Comparison of ENCODE assay signal across 16 mouse cellular contexts in genomic region chr1:191963413-191963812, GRCm38 (mm10). TPM values are rescaled to one million over a fixed set of nuclear protein-coding genes. Genes with fewer than 3 reads are reported as not detected.
DNase-seq lines count a peak whose midpoint lies in the region; ATAC-seq and TF ChIP-seq lines count a peak whose summit lies in the region.
"Had no signal": no experiment of that assay in that cellular context is flagged by ENCODE, and none has a peak within 500 bp of the region (broad histone marks: within the 10 kb centered on the region; RNA-seq: fewer than 3 reads in every experiment).

No protein-coding gene starts in this region.

- H3K4me3 ChIP-seq in heart, adult 2 months = no peak overlapping the region
- H3K4me3 ChIP-seq in heart, embryonic 12.5 days = no peak overlapping the region
- no peak overlapping the region for H3K4me3 ChIP-seq in thymus, adult 2 months (ENCODE audit: control insufficient read depth, insufficient read depth, low read length)
- H3K4me3 ChIP-seq: embryonic facial prominence, embryonic 12.5 days; erythroblast, embryonic 14.5 days; neural tube, embryonic 15.5 days; stomach, embryonic 15.5 days had no signal

- H3K79me2 ChIP-seq in heart, adult 2 months (replicated peaks; ENCODE audit: control insufficient read depth, insufficient read depth, low read length) = no peaks in the 10 kb centered on the region

- no peak for ATAC-seq in heart, embryonic 12.5 days (ENCODE audit: insufficient number of reproducible peaks, low FRiP score)

- H3K4me1 ChIP-seq in heart, adult 2 months (ENCODE audit: control insufficient read depth, insufficient read depth, low read length) = no peaks in the 10 kb centered on the region; the same call in 1 of the 2 replicates
- H3K4me1 ChIP-seq in heart, embryonic 12.5 days (replicated peaks) = no peaks in the 10 kb centered on the region
- H3K4me1 ChIP-seq in thymus, adult 2 months (replicated peaks; ENCODE audit: control insufficient read depth, insufficient read depth, low read length) = no peaks in the 10 kb centered on the region
- H3K4me1 ChIP-seq: embryonic facial prominence, embryonic 12.5 days; neural tube, embryonic 15.5 days had no signal

- no peaks in the 10 kb centered on the region for H3K9me3 ChIP-seq in heart, embryonic 12.5 days (replicated peaks)
- H3K9me3 ChIP-seq: embryonic facial prominence, embryonic 12.5 days; neural tube, embryonic 15.5 days; stomach, embryonic 15.5 days had no signal

- intact Hi-C loops in heart, adult 2 months (cut with DNase I) = loop anchor here (5.0 kb wide), 1 partner anchor 36 kb away; no protein-coding TSS in a partner anchor

- no peak for TF ChIP-seq POLR2A in heart, adult 2 months (IDR thresholded peaks at IDR 0.05; ENCODE audit: insufficient read depth, low read depth, low read length)
- no peak for TF ChIP-seq POLR2A in thymus, adult 2 months (IDR thresholded peaks at IDR 0.05; ENCODE audit: control insufficient read depth, extremely low read depth, insufficient read depth, low read length, poor library complexity)

- peak overlapping the region; percentile 23; the same call in 1 of the 2 replicates for H3K27ac ChIP-seq in heart, adult 2 months
- no peak overlapping the region for H3K27ac ChIP-seq in heart, embryonic 12.5 days (ENCODE audit: poor library complexity, severe bottlenecking)
- H3K27ac ChIP-seq in thymus, adult 2 months (ENCODE audit: control insufficient read depth, insufficient read depth, low read length) = no peak overlapping the region
- H3K27ac ChIP-seq: embryonic facial prominence, embryonic 12.5 days; neural tube, embryonic 15.5 days; stomach, embryonic 15.5 days had no signal

- peak; percentile 25 for DNase-seq in adrenal gland, adult 2 months
- no peak for DNase-seq in adrenal gland, postnatal 4 days (ENCODE audit: low spot score in 2 of 2)
- no peak for DNase-seq in heart, adult 2 months
- DNase-seq in 3134 (ENCODE audit: extremely low read depth, insufficient read length, low spot score) = peak; percentile 47
- peak; percentile 49 for DNase-seq in brain, adult 2 months (ENCODE audit: low read depth, low spot score)
- DNase-seq in thymus, adult 2 months = no peak
- DNase-seq in thymus, adult 18-20 months = no peak
- DNase-seq: kidney, adult 8-10 months; kidney, postnatal 14 days; right cerebral cortex, postnatal 4 days had no signal

- WGBS in heart, adult 2 months = 57% methylated on average over 3 of the region's 3 CpGs
- WGBS in heart, embryonic 12.5 days = 70% methylated on average over 3 of the region's 3 CpGs
- 87% methylated on average over 3 of the region's 3 CpGs for WGBS in thymus, adult 2 months

- H3K9ac ChIP-seq in heart, adult 2 months (ENCODE audit: low read depth, low read length) = no peak overlapping the region
- no peak overlapping the region for H3K9ac ChIP-seq in heart, embryonic 12.5 days
- H3K9ac ChIP-seq: embryonic facial prominence, embryonic 12.5 days; neural tube, embryonic 15.5 days; stomach, embryonic 15.5 days had no signal

- no peak for TF ChIP-seq EP300 in heart, adult 2 months (IDR thresholded peaks at IDR 0.05; ENCODE audit: insufficient read depth, low read depth, low read length)

- no peaks in the 10 kb centered on the region for H3K27me3 ChIP-seq in heart, adult 2 months (ENCODE audit: control insufficient read depth, insufficient read depth, low read length)
- no peaks in the 10 kb centered on the region for H3K27me3 ChIP-seq in heart, embryonic 12.5 days (replicated peaks)
- H3K27me3 ChIP-seq in thymus, adult 2 months (ENCODE audit: control insufficient read depth, insufficient read depth, low read length) = no peaks in the 10 kb centered on the region
- H3K27me3 ChIP-seq: embryonic facial prominence, embryonic 12.5 days; neural tube, embryonic 15.5 days; stomach, embryonic 15.5 days had no signal

- H3K4me2 ChIP-seq in heart, embryonic 12.5 days = no peak overlapping the region
- H3K4me2 ChIP-seq: embryonic facial prominence, embryonic 12.5 days; neural tube, embryonic 15.5 days; stomach, embryonic 15.5 days had no signal

- H3K36me3 ChIP-seq in heart, adult 2 months (ENCODE audit: control insufficient read depth, insufficient read depth, low read length) = no peaks in the 10 kb centered on the region
- H3K36me3 ChIP-seq in heart, embryonic 12.5 days = no peaks in the 10 kb centered on the region
- no peaks in the 10 kb centered on the region for H3K36me3 ChIP-seq in thymus, adult 2 months (ENCODE audit: control insufficient read depth, insufficient read depth, low read length)
- H3K36me3 ChIP-seq: embryonic facial prominence, embryonic 12.5 days; neural tube, embryonic 15.5 days; stomach, embryonic 15.5 days had no signal

- no peak for TF ChIP-seq CTCF in heart, adult 2 months (IDR thresholded peaks at IDR 0.05)
- no peak for TF ChIP-seq CTCF in thymus, adult 2 months (IDR thresholded peaks at IDR 0.05; ENCODE audit: borderline replicate concordance, control insufficient read depth, extremely low read depth, insufficient read depth, low read length, poor library complexity)

RNA-seq across cellular contexts. Expression of gene Rd3, which starts 13.8 kb away (rescaled TPM):
- under 1 TPM; 0.14 to 0.38 TPM for total RNA-seq in adrenal gland, adult 2 months (2021)
- polyA plus RNA-seq in adrenal gland, adult 2 months (2012; rRNA removed) = 0.42 and 0.48 TPM in 2 replicates
- total RNA-seq in adrenal gland, postnatal 4 days (2021) = under 1 TPM; 0.45 to 0.56 TPM
- total RNA-seq in heart, adult 2 months (2021) = under 1 TPM; 0.18 to 0.23 TPM
- polyA plus RNA-seq in heart, adult 2 months (2012; rRNA removed) = 0.47 and 0.49 TPM in 2 replicates
- 1.3 and 1.7 TPM in 2 replicates for polyA plus RNA-seq in heart, embryonic 12.5 days (2016; fragmentation: Nextera tagmentation; extraction: Ambion mirVana)
- 0.71 and 1.5 TPM in 2 replicates for polyA plus RNA-seq in thymus, adult 2 months (2012; rRNA removed)
- polyA plus RNA-seq: erythroblast, embryonic 14.5 days; limb, embryonic 11.5 days had no signal

RNA-seq across cellular contexts. Expression of gene Slc30a1, which starts 56.8 kb away (rescaled TPM):
- 10 to 100 TPM; 18.4 to 19.3 TPM for total RNA-seq in adrenal gland, adult 2 months (2021)
- polyA plus RNA-seq in adrenal gland, adult 2 months (2012; rRNA removed) = 16.7 and 17.6 TPM in 2 replicates
- total RNA-seq in adrenal gland, postnatal 4 days (2021) = 10 to 100 TPM; 21.9 to 24.3 TPM
- 10 to 100 TPM; 17.1 to 18.6 TPM for total RNA-seq in heart, adult 2 months (2021)
- 5.3 and 11.4 TPM in 2 replicates for polyA plus RNA-seq in heart, adult 2 months (2012; rRNA removed)
- 4.8 and 5.0 TPM in 2 replicates for polyA plus RNA-seq in heart, embryonic 12.5 days (2016; fragmentation: Nextera tagmentation; extraction: Ambion mirVana)
- 8.4 and 9.1 TPM in 2 replicates for polyA plus RNA-seq in thymus, adult 2 months (2012; rRNA removed)

Comparison
In these comparisons a context has a peak if more than half of its experiments do, and no peak if none do; other contexts are left out.
1. DNase-seq: peak in adrenal gland, adult 2 months (single experiment), 3134 (single experiment) and brain, adult 2 months (single experiment); none in adrenal gland, postnatal 4 days (0 of 2), heart, adult 2 months (0 of 2), thymus, adult 2 months (single experiment) and thymus, adult 18-20 months (0 of 2).